Mouse (Mus musculus) midbrain, embryonic 12.5 days (tissue): ENCODE data around the gene Tax1bp3. TPM values are rescaled to one million over a fixed set of nuclear protein-coding genes. Genes with fewer than 3 reads are reported as not detected.

Experiments used
- ATAC-seq: fragments of 200-750 bp; cut with Nextera tagmentation; 2 replicates; pipeline ENCODE4 v1.8.0; 2017; ENCODE audit warnings: low read depth, moderate TSS enrichment, moderate library complexity; ENCODE audit not compliant: low FRiP score
- H3K27ac ChIP-seq: fragments of 300-500 bp; sonication (generic); replicated peaks from 2 replicates; pipeline ENCODE4 v1.5.1; 2016; ENCODE audit warnings: mild to moderate bottlenecking
- H3K27me3 ChIP-seq: fragments of 300-500 bp; sonication (generic); 2 replicates; pipeline ENCODE4 v1.6.1; 2016; ENCODE audit warnings: mild to moderate bottlenecking
- H3K36me3 ChIP-seq: fragments of 300-500 bp; sonication (generic); 2 replicates; pipeline ENCODE4 v1.6.1; 2016
- H3K4me1 ChIP-seq: fragments of 300-500 bp; sonication (generic); 2 replicates; pipeline ENCODE4 v1.6.1; 2016
- H3K4me2 ChIP-seq: fragments of 300-500 bp; sonication (generic); replicated peaks from 2 replicates; pipeline ENCODE4 v1.6.1; 2016; ENCODE audit warnings: mild to moderate bottlenecking, moderate library complexity
- H3K4me3 ChIP-seq: fragments of 300-500 bp; sonication (generic); 2 replicates; pipeline ENCODE4 v1.5.1; 2016; ENCODE audit warnings: mild to moderate bottlenecking
- H3K9ac ChIP-seq: fragments of 300-500 bp; sonication (generic); replicated peaks from 2 replicates; pipeline ENCODE4 v1.6.1; 2016; ENCODE audit warnings: mild to moderate bottlenecking, moderate library complexity
- H3K9me3 ChIP-seq: fragments of 300-500 bp; sonication (generic); 2 replicates; pipeline ENCODE4 v1.6.1; 2016; ENCODE audit warnings: mild to moderate bottlenecking
- WGBS: fragments of 180-500 bp; shearing (Covaris S2); methylation state at CpG from one replicate; pipeline ENCODE4 v1.1.7; 2016; 5-methylcytosine and 5-hydroxymethylcytosine counted together
- polyA plus RNA-seq: library from polyadenylated mRNA; unstranded; fragments of >200 nt; fragmentation: Nextera tagmentation; extraction: Ambion mirVana; gene quantifications from 2 replicates; pipeline ENCODE4 v1.2.1, GENCODE M21; 2016

Gene Tax1bp3
- polyA plus RNA-seq, 1 experiment from 2014 or later, result 182 TPM

GRCm38 (mm10) chr11:73155071-73155470 is 21.8 kb upstream of the Tax1bp3 start:
- no peaks in the 10 kb centered on the region for H3K9me3 ChIP-seq
- H3K4me1 ChIP-seq, result peaks cover 1% of the 10 kb centered on the region; the same call in 1 of the 2 replicates
- ATAC-seq, result no peak
- peaks cover 19% of the 10 kb centered on the region for H3K27me3 ChIP-seq
- no peaks in the 10 kb centered on the region for H3K36me3 ChIP-seq
- no peak overlapping the region for H3K4me2 ChIP-seq
- H3K27ac ChIP-seq, result no peak overlapping the region
- WGBS, result 80% methylated on average over 6 of the region's 6 CpGs
- H3K4me3 ChIP-seq, result no peak overlapping the region
- no peak overlapping the region for H3K9ac ChIP-seq

DNA sequence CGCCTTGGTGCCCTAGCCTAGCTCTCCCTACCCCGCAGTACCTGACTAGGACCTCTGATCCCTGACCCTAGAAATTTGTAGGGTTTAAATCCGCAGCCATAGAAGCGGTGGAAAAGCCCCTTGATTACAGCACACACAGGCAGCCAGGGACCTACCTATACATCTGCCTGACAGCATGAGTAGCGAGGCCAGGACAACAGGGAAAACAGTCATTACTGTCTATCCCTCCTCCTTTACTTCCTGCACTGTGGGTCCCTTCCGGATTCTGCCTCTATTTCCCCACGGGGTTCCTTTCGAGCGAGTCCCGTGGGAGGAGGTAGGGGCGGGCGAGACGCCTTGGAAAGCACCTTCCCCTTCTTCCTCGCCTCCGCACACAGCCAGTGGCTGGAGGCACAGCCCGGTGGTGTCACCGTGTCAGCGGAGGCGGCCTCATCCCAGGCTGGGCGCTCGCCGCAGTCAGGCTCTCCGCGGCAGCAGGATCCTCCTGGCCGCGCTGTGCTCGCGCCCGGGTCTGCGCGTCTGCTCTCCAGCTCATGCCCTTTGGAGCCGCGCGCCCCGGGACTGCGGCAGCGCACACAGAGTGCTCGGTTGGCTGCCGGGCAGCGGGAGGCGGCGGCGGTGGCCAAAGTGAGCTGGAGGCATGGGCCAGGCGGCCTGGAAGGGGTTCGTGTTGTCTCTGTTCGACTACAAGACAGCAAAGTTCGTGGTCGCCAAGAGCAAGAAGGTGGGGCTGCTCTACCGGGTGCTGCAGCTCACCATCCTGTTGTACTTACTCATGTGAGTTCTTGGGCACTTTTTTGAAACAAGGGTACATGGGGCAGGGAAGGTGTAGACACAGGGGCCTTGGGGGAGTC is 16.7 kb upstream of the Tax1bp3 start, which contains the start of gene P2rx5:
Gene P2rx5, plus strand, starts transcription at position 465 of the 854 bp plus-strand sequence.
- H3K4me1 ChIP-seq, result peaks cover 9% of the 10 kb centered on the region
- peaks cover 35% of the 10 kb centered on the region for H3K27me3 ChIP-seq
- H3K27ac ChIP-seq, result no peak within 1 kb of the TSS
- H3K4me3 ChIP-seq, result peak within 1 kb of the TSS; percentile 42
- H3K9ac ChIP-seq, result peak within 1 kb of the TSS; percentile 55
- H3K9me3 ChIP-seq, result no peaks in the 10 kb centered on the region
- H3K4me2 ChIP-seq, result peak within 1 kb of the TSS; percentile 68
- peak; percentile 66; the same call in 1 of the 2 replicates for ATAC-seq
- WGBS, result 3% methylated on average over 49 of the region's 49 CpGs
- H3K36me3 ChIP-seq, result no peaks in the 10 kb centered on the region

DNA sequence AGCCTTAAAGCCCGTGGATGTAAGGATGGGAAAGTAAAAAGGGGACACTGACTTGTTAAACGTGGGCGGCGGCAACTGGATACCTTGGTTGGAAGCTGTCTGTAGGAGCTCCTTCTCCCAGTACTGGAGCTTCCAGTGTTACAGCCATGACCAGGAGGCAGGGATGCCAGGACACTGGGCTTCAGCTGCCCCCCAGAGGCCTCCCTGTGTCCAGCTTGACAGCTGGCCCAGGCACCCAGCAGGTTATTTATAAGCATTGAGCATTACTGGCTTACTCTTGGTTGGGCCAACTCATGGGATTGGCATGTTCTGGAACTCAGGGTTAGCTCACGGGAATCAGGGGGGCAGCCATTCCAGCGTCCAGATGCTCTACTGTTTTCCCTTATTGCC is 16.1 kb upstream of the Tax1bp3 start:
- ATAC-seq, result no peak
- Histone ChIP-seq H3K4me1 (peaks cover 9% of the 10 kb centered on the region), H3K4me2 (peak overlapping the region; percentile 68), H3K36me3 (no peaks in the 10 kb centered on the region), H3K9me3 (no peaks in the 10 kb centered on the region), H3K27me3 (peaks cover 35% of the 10 kb centered on the region), H3K9ac (peak overlapping the region; percentile 55; the same call in 1 of the 2 replicates), H3K27ac (no peak overlapping the region), H3K4me3 (peak overlapping the region; percentile 42; the same call in 1 of the 2 replicates)
- WGBS, result 29% methylated on average over 6 of the region's 6 CpGs

- Histone ChIP-seq H3K27ac (no peak overlapping the region), H3K4me1 (peaks cover 9% of the 10 kb centered on the region), H3K27me3 (peaks cover 35% of the 10 kb centered on the region), H3K4me2 (no peak overlapping the region), H3K4me3 (no peak overlapping the region), H3K9me3 (no peaks in the 10 kb centered on the region), H3K9ac (no peak overlapping the region), H3K36me3 (no peaks in the 10 kb centered on the region)
- WGBS, result 94% methylated on average over 4 of the region's 4 CpGs
- no peak for ATAC-seq
These were observed 15.3 kb upstream of the Tax1bp3 start for GRCm38 (mm10) chr11:73161616-73162015.

DNA sequence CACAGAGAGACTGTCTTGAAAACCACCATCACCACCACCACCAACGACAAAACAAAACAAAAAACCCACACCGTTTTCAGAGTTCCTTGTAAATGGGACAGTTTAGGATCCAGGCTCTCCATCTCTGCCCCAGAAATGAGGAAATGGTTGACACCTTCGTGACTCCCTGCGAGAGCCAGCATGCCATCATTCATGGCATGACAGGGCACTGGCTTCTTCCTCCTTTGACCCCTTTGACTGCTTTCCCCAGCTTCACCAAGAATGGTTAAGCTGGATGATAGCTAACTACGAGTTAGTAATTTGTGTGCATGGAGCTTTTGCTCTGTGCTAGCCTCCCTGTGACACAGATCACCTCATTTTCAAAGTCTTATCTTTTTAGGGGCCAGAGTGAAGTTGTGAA is 14.6 kb upstream of the Tax1bp3 start:
- Histone ChIP-seq H3K36me3 (no peaks in the 10 kb centered on the region), H3K9me3 (no peaks in the 10 kb centered on the region), H3K4me1 (peaks cover 9% of the 10 kb centered on the region), H3K4me2 (no peak overlapping the region), H3K27me3 (peaks cover 35% of the 10 kb centered on the region), H3K4me3 (no peak overlapping the region), H3K9ac (no peak overlapping the region), H3K27ac (no peak overlapping the region)
- ATAC-seq, result no peak
- WGBS, result 91% methylated on average over 5 of the region's 5 CpGs

- H3K36me3 ChIP-seq, result peaks cover 18% of the 10 kb centered on the region
- H3K9ac ChIP-seq, result no peak overlapping the region
- no peak for ATAC-seq
- no peak overlapping the region for H3K27ac ChIP-seq
- 80% methylated on average over 8 of the region's 8 CpGs for WGBS
- H3K4me1 ChIP-seq, result no peaks in the 10 kb centered on the region
- no peak overlapping the region for H3K4me2 ChIP-seq
- no peaks in the 10 kb centered on the region for H3K27me3 ChIP-seq
- H3K4me3 ChIP-seq, result no peak overlapping the region
- H3K9me3 ChIP-seq, result no peaks in the 10 kb centered on the region
These were observed 8.8 kb upstream of the Tax1bp3 start for GRCm38 (mm10) chr11:73168071-73168470.

DNA sequence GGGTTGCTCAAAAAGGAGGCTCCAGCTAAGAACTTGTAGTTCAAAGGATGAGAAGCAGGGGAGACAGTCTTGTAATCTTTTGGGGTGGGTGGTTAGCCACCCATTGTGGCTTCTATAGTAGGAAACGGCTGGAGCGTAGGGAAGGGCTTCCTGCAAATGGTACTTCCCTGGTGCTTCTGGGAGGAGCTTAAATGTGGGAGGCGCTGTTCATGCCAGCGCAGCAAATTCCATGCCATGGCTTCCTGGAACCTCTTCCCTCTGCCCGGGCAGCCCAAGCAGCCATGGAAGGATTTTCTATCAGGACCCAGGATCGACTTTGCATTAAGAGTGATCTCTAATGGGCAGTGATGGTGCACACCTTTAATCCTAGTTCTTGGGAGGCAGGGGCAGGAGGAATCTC is 8.3 kb upstream of the Tax1bp3 start:
- no peak overlapping the region for H3K9ac ChIP-seq
- no peaks in the 10 kb centered on the region for H3K27me3 ChIP-seq
- H3K4me3 ChIP-seq, result no peak overlapping the region
- no peak overlapping the region for H3K27ac ChIP-seq
- H3K4me1 ChIP-seq, result no peaks in the 10 kb centered on the region
- H3K4me2 ChIP-seq, result no peak overlapping the region
- peaks cover 22% of the 10 kb centered on the region for H3K36me3 ChIP-seq
- ATAC-seq, result no peak
- no peaks in the 10 kb centered on the region for H3K9me3 ChIP-seq
- WGBS, result 78% methylated on average over 6 of the region's 6 CpGs

DNA sequence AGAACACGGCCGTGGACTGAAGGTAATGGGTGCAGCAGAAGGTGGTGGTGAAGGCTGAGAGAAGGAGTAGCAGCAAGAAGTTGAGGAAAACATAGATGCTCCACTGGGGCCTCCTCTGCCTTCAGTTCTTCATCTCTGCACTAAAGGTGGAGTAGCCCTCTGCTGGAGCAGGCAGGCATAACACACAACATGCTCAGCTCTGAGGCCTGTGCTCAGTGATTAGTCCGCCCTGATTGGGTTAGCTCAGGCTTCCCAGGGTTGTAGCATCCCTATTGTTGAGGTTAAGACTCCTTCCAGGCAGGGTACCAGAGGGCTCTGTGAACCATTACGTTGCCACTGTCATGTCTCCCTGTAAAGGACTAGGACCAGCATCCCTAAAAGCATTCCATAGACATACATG is 7.7 kb upstream of the Tax1bp3 start:
- 40% methylated on average over 4 of the region's 4 CpGs for WGBS
- Histone ChIP-seq H3K4me2 (no peak overlapping the region), H3K4me1 (no peaks in the 10 kb centered on the region), H3K4me3 (no peak overlapping the region), H3K9ac (no peak overlapping the region), H3K9me3 (no peaks in the 10 kb centered on the region), H3K36me3 (peaks cover 26% of the 10 kb centered on the region), H3K27ac (no peak overlapping the region), H3K27me3 (no peaks in the 10 kb centered on the region)
- ATAC-seq, result peak; percentile 62; the same call in 1 of the 2 replicates

DNA sequence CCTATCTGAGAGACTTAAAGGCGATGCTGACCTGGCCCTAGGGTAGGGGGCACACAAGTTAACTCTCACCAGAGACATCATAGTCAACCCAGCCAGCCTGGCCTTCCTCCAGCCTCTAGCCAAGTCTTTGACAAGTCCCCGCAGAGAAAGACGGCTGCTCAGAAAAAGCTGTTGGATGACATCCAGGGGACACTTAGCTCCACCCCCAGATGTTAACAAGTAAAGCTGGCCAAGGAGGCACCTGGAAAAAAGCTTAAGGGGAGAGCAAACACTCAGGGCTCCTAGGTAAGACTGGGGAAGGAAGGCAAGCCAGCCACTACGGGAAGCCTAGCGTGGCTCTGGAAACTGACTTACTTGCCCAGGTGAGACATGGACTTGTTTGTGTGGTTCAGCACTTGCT is 4.7 kb upstream of the Tax1bp3 start:
- Histone ChIP-seq H3K9ac (no peak overlapping the region), H3K27ac (no peak overlapping the region), H3K36me3 (peaks cover 30% of the 10 kb centered on the region), H3K4me2 (no peak overlapping the region), H3K9me3 (no peaks in the 10 kb centered on the region), H3K27me3 (no peaks in the 10 kb centered on the region), H3K4me1 (peaks cover 14% of the 10 kb centered on the region), H3K4me3 (no peak overlapping the region)
- 75% methylated on average over 5 of the region's 5 CpGs for WGBS
- ATAC-seq, result no peak

DNA sequence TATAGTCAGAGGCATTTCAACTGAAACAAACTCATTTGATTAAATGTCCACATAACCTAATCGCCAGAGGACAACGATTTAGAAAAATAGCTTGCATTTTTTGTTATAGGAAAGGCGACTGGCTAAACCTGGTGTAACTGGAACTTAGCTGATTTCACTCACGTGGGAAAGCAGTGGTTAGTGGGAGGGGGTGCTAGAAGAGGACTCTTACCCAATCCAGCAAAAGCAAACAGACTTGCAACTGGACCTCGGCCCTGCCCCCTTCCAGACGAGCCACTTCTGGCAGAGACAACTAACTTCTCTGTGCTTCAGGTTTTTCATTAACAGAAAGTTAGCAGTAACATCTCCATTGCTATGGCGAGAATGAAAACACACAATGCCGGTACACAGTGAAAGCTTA is 1.3 kb upstream of the Tax1bp3 start:
- Histone ChIP-seq H3K27me3 (no peaks in the 10 kb centered on the region), H3K4me3 (peak overlapping the region; percentile 93), H3K36me3 (peaks cover 33% of the 10 kb centered on the region), H3K4me2 (peak overlapping the region; percentile 70), H3K9ac (peak overlapping the region; percentile 84), H3K27ac (no peak overlapping the region), H3K9me3 (no peaks in the 10 kb centered on the region), H3K4me1 (peaks cover 32% of the 10 kb centered on the region)
- no peak for ATAC-seq
- 52% methylated on average over 8 of the region's 8 CpGs for WGBS

DNA sequence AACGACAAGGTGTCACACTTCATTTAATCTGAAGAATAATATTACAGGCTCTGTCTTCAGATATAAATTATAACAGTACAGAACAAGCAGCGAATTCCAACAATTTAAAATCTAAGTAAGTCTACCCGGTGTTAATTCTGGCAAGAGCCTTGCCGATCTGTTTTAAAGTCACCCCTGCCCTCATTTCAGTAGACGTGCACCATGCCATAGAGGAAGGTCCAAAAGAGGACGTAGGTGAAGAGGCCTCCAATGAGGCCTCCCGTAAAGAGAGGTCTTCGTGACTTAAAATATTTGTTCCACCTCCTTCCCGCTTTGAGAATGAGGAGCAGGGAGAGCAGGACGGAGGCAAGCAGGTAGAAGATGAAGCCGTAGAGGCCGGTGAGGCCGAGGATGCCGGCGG is 697 bp upstream of the Tax1bp3 start:
- WGBS, result under 1% methylated on average over 15 of the region's 15 CpGs
- peak overlapping the region; percentile 93 for H3K4me3 ChIP-seq
- peak overlapping the region; percentile 82 for H3K27ac ChIP-seq
- ATAC-seq, result no peak
- peak overlapping the region; percentile 84 for H3K9ac ChIP-seq
- peak overlapping the region; percentile 70 for H3K4me2 ChIP-seq
- H3K4me1 ChIP-seq, result peaks cover 32% of the 10 kb centered on the region
- H3K27me3 ChIP-seq, result no peaks in the 10 kb centered on the region
- H3K9me3 ChIP-seq, result no peaks in the 10 kb centered on the region
- H3K36me3 ChIP-seq, result peaks cover 34% of the 10 kb centered on the region

DNA sequence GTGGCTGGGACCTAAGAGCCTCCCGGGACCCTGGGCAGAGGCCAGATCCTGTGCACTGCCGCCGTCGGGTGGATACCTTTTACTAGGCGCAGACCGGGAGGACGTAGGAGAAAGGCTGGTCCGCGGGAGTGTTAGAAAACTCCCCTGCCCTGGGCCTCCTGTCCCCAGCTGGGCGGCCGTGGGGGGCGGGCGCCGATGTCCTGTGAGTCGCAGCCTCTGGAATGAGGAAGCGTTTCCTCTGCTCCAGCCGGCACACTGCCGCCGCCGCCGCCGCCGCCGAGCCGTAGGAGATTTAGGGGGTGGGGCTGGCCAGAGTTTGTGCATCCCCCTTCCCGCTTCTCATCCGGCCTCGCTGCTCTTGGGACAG is 609 bp downstream of the Tax1bp3 start:
- Histone ChIP-seq H3K9ac (peak overlapping the region; percentile 82), H3K9me3 (no peaks in the 10 kb centered on the region), H3K4me1 (peaks cover 32% of the 10 kb centered on the region), H3K4me3 (peak overlapping the region; percentile 93), H3K4me2 (peak overlapping the region; percentile 69), H3K36me3 (peaks cover 21% of the 10 kb centered on the region; the same call in 1 of the 2 replicates), H3K27me3 (no peaks in the 10 kb centered on the region), H3K27ac (peak overlapping the region; percentile 86)
- no peak; the same call in 1 of the 2 replicates for ATAC-seq
- WGBS, result under 1% methylated on average over 28 of the region's 28 CpGs
